Mouse (Mus musculus) CH12.LX (cell line): Measurements from ENCODE around the gene Fstl3. TPM values are rescaled to one million over a fixed set of nuclear protein-coding genes. Genes with fewer than 3 reads are reported as not detected.
A peak's percentile ranks its signal among the peaks of the same experiment; 100 is the strongest.

ENCODE experiments used
- DNase-seq: peaks from one replicate; pipeline ENCODE4 v3.0.0-alpha.2; 2013; ENCODE audit errors: extremely low read depth
- H3K27ac ChIP-seq: 2 replicates; pipeline ENCODE4 v1.5.1; 2012; ENCODE audit warnings: low read depth, mild to moderate bottlenecking, control low read depth, moderate library complexity; ENCODE audit not compliant: insufficient read depth
- H3K27me3 ChIP-seq: replicated peaks from 2 replicates; pipeline ENCODE3; 2012; ENCODE audit warnings: inconsistent platforms
- H3K36me3 ChIP-seq, 2 experiments: replicated peaks in 1 of 2; 2 replicates each; pipeline versions ENCODE3 to v1.6.1; 2012; ENCODE audit warnings: inconsistent platforms in 1 of 2, low read length in 1 of 2, mild to moderate bottlenecking in 1 of 2, mixed read lengths in 1 of 2, moderate library complexity in 1 of 2; ENCODE audit not compliant: control insufficient read depth in 1 of 2, insufficient read depth in 1 of 2
- H3K4me1 ChIP-seq, 2 experiments: 2 replicates each; pipeline ENCODE4 v1.6.1; 2012; ENCODE audit warnings: inconsistent platforms in 1 of 2, moderate library complexity in 1 of 2; ENCODE audit not compliant: insufficient read depth in 2 of 2, control insufficient read depth in 1 of 2
- H3K4me2 ChIP-seq: 2 replicates; pipeline ENCODE4 v1.6.1; 2012; ENCODE audit warnings: low read depth, mild to moderate bottlenecking, control low read depth; ENCODE audit not compliant: poor library complexity, insufficient read depth, severe bottlenecking
- H3K4me3 ChIP-seq, 3 experiments: fragments of 150-350 bp in 1 of 3; sonication (generic) in 1 of 3; replicated peaks in 1 of 3; 2 replicates each; pipeline versions ENCODE3 to v1.5.1; 2011 to 2012; ENCODE audit warnings: low read depth in 2 of 3, low read length in 2 of 3, mild to moderate bottlenecking in 2 of 3, moderate library complexity in 2 of 3, control low read depth in 1 of 3, improper control_type of control experiment in 1 of 3, inconsistent platforms in 1 of 3, mixed read lengths in 1 of 3; ENCODE audit not compliant: poor library complexity in 1 of 3
- H3K79me2 ChIP-seq: replicated peaks from 2 replicates; pipeline ENCODE4 v1.6.1; 2012; ENCODE audit warnings: mild to moderate bottlenecking, moderate library complexity; ENCODE audit not compliant: control insufficient read depth, poor library complexity, insufficient read depth, severe bottlenecking; ENCODE audit errors: extremely low read depth
- H3K9ac ChIP-seq: 2 replicates; pipeline ENCODE4 v1.6.1; 2012; ENCODE audit warnings: low read depth, mild to moderate bottlenecking, control low read depth, moderate library complexity; ENCODE audit not compliant: insufficient read depth
- H3K9me3 ChIP-seq: replicated peaks from 2 replicates; pipeline ENCODE3; 2012; ENCODE audit warnings: low read length, inconsistent platforms, mixed read lengths
- BHLHE40 ChIP-seq: IDR thresholded peaks from 2 replicates; pipeline ENCODE4 v1.6.1; 2011; ENCODE audit warnings: mild to moderate bottlenecking, low read depth, low read length, improper control_type of control experiment
- CTCF ChIP-seq, 2 experiments: IDR thresholded peaks in 1 of 2; conservative IDR thresholded peaks in 1 of 2; 2 replicates each; pipeline ENCODE4 v1.5.1; 2011 to 2012; ENCODE audit warnings: low read depth in 2 of 2, low read length in 2 of 2, improper control_type of control experiment in 1 of 2, inconsistent platforms in 1 of 2, mild to moderate bottlenecking in 1 of 2, moderate library complexity in 1 of 2
- IRF4 ChIP-seq: IDR thresholded peaks from 2 replicates; pipeline ENCODE4 v1.6.1; 2014; ENCODE audit warnings: low read depth, mild to moderate bottlenecking, inconsistent platforms, low read length, improper control_type of control experiment
- MYC ChIP-seq: IDR thresholded peaks from 2 replicates; pipeline ENCODE4 v1.6.1; 2011; ENCODE audit warnings: low read depth, mild to moderate bottlenecking, improper control_type of control experiment, low read length
- SIN3A ChIP-seq: IDR thresholded peaks from 2 replicates; pipeline ENCODE4 v1.6.1; 2012; ENCODE audit warnings: low read length, improper control_type of control experiment, inconsistent platforms
- dilution Hi-C: fragments of 300-500 bp; cut with MboI; formaldehyde crosslinking; loops from 2 replicates; pipeline ENCODE4 v1.14.3; 2020; ENCODE audit warnings: low sequenced_read_pairs; ENCODE audit not compliant: extremely low pct_unique_long_range_greater_than_20kb, extremely low pct_ligation_motif_present
- in situ Hi-C: fragments of 300-500 bp; cut with MboI; formaldehyde crosslinking; loops from 3 replicates; pipeline ENCODE4 v1.14.3; 2019; ENCODE audit warnings: low sequenced_read_pairs, low pct_ligation_motif_present, low pct_unique_long_range_greater_than_20kb, mixed read lengths
- polyA plus RNA-seq: library from polyadenylated mRNA; unstranded; fragments of >175 nt; gene quantifications from 2 replicates; pipeline ENCODE4 v1.2.1, GENCODE M21; 2012; ENCODE audit warnings: low read depth; ENCODE audit not compliant: insufficient read length
- total RNA-seq, 2 experiments: library from RNA; depleted of rRNA; stranded (reverse); fragments of 300-350 nt in 1 of 2; fragments of >200 nt in 1 of 2; gene quantifications; 2 replicates each; pipeline ENCODE4 v1.2.3; 2012 to 2014

The Fstl3 gene
- total and polyA plus RNA-seq, 3 experiments, result 0.25 TPM; not detected in 2

DNA sequence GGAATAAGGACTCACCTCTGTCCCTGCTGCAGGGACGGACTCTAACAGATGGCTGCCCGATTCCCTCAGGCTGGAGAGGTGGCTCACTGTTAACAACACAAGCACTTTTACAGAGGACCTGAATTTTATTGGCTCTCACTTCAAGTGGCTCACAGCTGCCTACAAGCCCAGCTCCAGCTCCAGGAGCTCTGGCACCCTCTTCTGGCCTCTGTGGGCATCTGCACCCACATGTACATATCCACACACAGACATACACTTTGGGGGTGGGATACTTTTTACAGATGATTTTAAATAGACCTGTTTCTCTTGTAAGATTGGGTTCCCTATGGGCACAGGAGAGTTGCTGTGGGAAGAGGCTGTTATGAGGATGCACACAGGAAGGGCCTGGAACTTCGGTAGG is 4.8 kb upstream of the Fstl3 start:
- Histone ChIP-seq H3K79me2 (no peaks in the 10 kb centered on the region), H3K9ac (no peak overlapping the region), H3K27ac (no peak overlapping the region), H3K9me3 (peaks cover 20% of the 10 kb centered on the region), H3K4me1 (peaks cover 7 to 16% of the 10 kb centered on the region in 2 experiments), H3K36me3 (no peaks in the 10 kb centered on the region), H3K4me2 (no peak overlapping the region), H3K27me3 (peaks cover 24% of the 10 kb centered on the region), H3K4me3 (no peak overlapping the region)
- DNase-seq, result no peak
- in situ Hi-C loops, result no loop called here
- TF ChIP-seq BHLHE40 (no peak), CTCF (conservative IDR thresholded peaks at IDR 0.05 in 1 of 2, IDR thresholded peaks at IDR 0.05 in 1 of 2; ENCODE audit: low read depth in 2 of 2, low read length in 2 of 2) (peak in 1 of 2 experiments; percentile 35; a peak in 2 of 4 replicates)
- dilution Hi-C loops, result no loop called here

DNA sequence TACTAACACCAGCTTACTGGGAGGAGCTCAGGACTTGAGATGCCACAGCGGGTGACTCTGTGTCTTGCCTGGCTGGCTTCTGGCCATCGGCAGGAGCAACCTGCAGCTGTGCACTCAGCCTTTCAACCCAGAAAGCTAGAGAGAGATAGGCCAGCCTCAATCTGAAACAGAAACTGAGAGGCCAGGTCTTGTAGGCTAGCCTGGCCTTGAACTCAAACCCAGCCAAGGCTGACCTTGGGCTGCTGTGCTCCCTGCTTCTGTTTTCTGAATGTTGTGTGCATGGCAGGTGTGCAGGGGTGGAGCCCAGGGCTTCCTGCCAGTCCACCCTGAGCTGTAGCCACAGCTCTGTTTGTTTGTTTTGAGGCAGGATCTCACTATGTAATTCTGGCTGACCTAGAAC is 3.9 kb upstream of the Fstl3 start:
- no peak for DNase-seq
- in situ Hi-C loops, result no loop called here

DNA sequence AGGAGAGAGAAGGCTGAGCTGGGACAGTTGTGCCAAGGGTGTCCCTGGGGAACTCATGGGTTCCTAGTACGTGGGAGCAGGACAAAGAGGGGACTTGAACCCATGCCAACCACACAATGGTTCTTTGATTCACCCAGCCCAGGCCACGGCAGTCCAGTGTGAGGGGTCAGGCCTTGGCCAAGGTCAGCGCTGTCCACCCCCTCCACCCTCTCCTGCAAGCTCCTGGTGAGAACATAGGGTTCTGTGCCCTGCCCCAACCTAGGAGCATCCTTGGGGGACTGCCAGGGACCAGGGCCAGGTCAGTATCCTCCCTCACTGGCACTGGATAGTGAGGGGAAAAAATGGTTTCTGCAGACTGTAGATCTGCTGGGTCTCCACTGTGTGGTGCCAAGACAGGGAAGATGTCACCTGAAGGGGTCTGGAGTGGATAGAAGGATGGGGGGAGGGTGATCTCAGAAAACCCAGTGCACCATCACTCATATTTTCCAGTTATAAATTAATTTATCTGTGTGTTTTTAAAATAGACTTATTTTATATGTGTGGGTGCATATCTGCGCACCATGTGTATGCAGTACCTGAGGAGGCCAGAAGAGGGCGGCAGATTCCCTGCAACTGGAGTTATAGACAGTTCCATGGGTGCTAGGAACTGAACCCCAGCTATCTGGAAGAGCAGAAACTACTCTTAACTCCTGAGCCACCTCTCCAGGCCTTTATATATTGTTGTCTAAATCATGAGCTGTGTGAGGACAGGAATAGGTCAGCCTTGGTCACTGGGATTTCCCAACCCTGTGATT is 2.4 kb upstream of the Fstl3 start:
- H3K4me1 ChIP-seq, result peaks cover 3 to 11% of the 10 kb centered on the region in 2 experiments; a peak in 3 of 4 replicates
- no peak overlapping the region for H3K4me3 ChIP-seq
- H3K79me2 ChIP-seq, result no peaks in the 10 kb centered on the region
- dilution Hi-C loops (no loop called here), in situ Hi-C loops (no loop called here)
- no peak overlapping the region for H3K9ac ChIP-seq
- no peak overlapping the region for H3K4me2 ChIP-seq
- no peaks in the 10 kb centered on the region for H3K36me3 ChIP-seq
- H3K9me3 ChIP-seq, result peaks cover 20% of the 10 kb centered on the region
- TF ChIP-seq SIN3A, result no peak
- TF ChIP-seq CTCF (conservative IDR thresholded peaks at IDR 0.05 in 1 of 2, IDR thresholded peaks at IDR 0.05 in 1 of 2; ENCODE audit: low read depth in 2 of 2, low read length in 2 of 2), result peak; percentile 33 to 50; a peak in 3 of 4 replicates
- TF ChIP-seq, all 38 proteins: peak for 1
- DNase-seq, result no peak
- Histone ChIP-seq H3K27ac (no peak overlapping the region), H3K27me3 (peaks cover 47% of the 10 kb centered on the region)

More for the DNA sequence above, 3.9 kb upstream of the Fstl3 start:
- no peaks in the 10 kb centered on the region for H3K79me2 ChIP-seq
- H3K4me2 ChIP-seq, result no peak overlapping the region
- H3K9ac ChIP-seq, result no peak overlapping the region
- TF ChIP-seq IRF4 (peak; percentile 65; the same call in 1 of the 2 replicates), MYC (no peak)
- no peak overlapping the region for H3K27ac ChIP-seq
- peaks cover 3 to 7% of the 10 kb centered on the region in 2 experiments; a peak in 3 of 4 replicates for H3K4me1 ChIP-seq
- dilution Hi-C loops, result no loop called here
- H3K4me3 ChIP-seq, result no peak overlapping the region
- peaks cover 20% of the 10 kb centered on the region for H3K9me3 ChIP-seq
- no peaks in the 10 kb centered on the region for H3K36me3 ChIP-seq
- peaks cover 32% of the 10 kb centered on the region for H3K27me3 ChIP-seq
